Mouse (Mus musculus) heart, postnatal 4 days (tissue): ENCODE results near the gene T2. TPM values are rescaled to one million over a fixed set of nuclear protein-coding genes. Genes with fewer than 3 reads are reported as not detected.
"Not testable (repeated sequence)": the region's sequence is repeated elsewhere in the genome, so short reads cannot be mapped to it uniquely, and the experiment has no call there.

ENCODE experiments used
- DNase-seq: peaks from one replicate; pipeline ENCODE4 v3.0.0; 2021
- total RNA-seq, 2 experiments: library from RNA; stranded (reverse); gene quantifications; 2 replicates each; pipeline ENCODE4 v1.2.3; 2021

T2 gene
- total RNA-seq, 2 experiments from 2014 or later, result 0.48 to 0.56 TPM

- no peak for DNase-seq
Measured at GRCm38 (mm10) chr17:8367514-8368480, 12.0 kb downstream of the T2 start.

- DNase-seq, result no peak
Measured at GRCm38 (mm10) chr17:8368570-8368969, 12.8 kb downstream of the T2 start.

DNA sequence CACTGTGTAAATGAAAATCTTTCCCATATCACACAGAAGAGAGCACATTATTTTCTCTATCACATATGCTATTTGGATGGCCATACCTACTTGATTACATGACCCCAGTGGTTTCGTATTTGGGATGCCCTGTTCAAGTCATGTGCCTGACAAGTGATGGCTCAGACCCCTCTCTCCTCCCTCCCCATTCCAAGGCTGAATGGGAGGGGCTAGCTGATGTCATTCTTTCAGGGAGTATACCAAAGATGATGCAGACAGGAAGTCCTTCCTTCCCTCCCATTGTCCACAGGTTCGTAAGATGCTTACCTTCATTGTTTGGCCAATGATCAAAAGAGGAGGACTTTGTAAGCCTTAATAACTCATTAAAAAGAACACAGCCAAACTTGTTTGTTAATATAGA is 13.4 kb downstream of the T2 start:
- no peak for DNase-seq

GRCm38 (mm10) chr17:8370634-8371229 is 14.9 kb downstream of the T2 start:
- DNase-seq, result no peak

DNA sequence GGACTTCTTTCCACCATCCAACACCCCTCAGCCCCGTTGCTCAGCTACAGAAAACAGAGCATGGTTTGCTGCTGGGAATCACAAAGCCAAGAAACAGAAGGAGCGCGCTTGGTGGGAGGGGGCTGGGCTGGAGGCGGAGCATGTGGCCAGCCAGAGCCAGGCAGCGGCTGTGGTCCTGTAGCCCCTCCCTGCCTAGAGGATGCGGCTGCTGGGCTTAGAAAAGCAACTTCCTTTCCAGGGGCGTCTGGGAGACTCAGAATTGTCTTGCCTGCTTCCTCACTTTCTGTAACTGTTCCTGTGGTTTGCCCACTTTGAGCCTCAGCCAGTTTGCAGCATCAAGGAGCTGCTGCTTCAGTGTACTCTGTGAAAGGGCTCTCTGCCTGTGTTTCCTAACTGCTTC is 16.0 kb downstream of the T2 start:
- peak; percentile 72 for DNase-seq

GRCm38 (mm10) chr17:8372286-8373046 is 16.7 kb downstream of the T2 start:
- DNase-seq, result peak; percentile 86

DNA sequence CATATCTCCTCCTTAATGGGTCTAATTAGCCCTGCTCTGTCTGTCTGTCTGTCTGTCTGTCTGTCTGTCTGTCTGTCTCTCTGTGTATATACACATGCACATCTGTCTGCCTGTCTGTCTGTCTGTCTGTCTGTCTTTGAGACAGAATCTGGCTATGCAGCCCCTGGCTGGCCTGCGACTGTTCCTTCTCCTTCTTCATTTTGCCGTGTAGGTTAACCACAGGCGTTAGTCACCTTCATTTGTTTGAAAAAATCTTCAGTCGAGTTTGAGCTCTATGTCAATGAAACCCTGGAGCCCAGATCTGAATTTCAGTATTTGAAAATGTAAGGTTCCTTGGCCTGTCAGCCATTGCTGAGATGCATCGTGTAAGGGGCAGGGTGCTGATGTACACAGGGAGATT is 21.5 kb downstream of the T2 start:
- DNase-seq, result no peak

DNA sequence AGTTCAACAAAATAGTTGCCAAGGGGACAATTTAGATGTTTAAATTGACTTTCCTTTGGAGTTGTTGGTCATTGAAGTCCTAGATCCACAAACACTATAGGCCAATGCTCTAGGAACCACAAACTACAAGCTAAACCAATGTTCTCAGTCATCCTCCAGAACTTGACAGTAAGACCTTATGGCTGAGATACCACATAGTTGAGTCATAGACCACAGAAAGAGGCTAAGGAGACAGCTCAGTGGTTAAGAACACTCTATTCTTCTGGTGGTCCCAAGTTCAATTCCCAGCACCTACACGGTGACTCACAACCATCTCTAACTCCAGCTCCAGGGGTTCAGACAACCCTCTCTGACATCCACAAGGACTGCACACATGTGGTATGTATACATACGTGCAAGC is 29.6 kb downstream of the T2 start:
- DNase-seq, result no peak

DNA sequence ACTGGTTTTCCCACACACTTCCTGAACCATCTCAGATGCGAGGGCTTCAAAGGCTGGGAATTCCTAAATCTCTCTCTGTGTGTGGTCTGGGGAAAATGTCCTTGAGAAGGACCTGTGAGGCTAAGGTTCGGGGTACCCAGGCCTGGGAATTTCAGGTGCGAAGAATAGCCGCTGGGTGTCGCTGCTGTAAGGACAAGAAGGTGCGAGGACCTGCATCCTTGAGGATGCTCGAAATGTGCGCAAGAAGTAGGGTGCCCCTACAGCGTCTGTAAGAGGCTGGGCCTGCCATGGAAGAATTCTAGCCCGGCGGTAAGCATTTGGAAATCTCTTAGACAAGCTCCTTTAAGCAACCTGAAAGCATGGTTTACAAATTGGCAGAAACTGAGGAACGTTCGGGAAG is 32.7 kb downstream of the T2 start:
- peak; percentile 33 for DNase-seq

DNA sequence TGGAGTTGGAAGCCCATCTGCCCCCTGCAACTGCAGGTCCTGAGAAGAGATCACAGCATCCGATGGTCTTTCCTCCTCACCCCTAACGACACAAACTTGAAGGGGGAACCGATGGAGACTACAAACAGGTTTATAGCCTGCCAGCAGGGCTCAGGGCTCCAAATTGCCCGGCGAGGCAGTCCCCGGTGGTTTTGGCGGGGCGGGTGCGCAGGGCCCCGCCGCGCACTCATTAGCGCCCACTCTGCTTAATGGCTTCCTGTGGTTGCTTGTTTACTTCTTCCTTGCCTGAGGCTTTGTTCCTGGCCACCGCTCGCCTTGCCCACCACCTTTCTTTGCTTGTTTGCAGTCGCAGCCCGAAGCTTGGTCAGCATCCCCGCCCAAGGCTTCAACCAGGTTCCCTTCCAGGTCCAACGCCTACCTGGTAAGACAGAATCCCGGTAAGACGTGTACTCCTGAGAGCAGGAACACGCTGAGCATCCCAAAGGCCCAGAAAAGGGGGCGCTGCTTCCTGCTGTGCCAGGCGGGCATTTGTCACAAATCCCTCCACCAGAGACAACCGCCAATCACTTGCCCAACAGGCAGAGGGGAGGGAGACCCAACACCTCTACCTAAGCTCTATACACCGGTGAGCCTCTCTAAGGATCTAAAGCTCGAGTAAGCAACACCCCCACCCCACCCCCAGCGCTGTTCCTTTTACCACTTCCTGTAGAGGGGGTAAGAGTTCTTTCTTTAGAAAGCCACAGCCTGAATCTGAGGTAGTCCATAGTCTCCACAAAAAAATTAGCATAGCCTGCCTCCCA is 33.4 kb downstream of the T2 start:
- no peak for DNase-seq

DNA sequence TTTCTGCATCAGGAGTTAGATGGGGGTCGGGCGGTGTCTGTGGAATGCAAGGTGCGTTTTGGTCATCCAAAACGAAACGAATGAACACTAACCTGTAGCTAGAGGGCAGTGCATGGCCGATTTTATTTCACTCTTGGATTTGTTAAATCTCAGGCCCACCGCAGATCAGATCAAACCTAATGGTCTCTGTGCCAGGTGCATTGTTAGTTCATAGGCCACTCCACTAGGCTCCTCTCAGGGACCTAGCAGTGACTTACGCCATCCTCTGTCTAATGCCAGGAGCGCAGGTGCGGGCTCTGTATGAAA is 34.0 kb downstream of the T2 start:
- DNase-seq, result no peak

DNA sequence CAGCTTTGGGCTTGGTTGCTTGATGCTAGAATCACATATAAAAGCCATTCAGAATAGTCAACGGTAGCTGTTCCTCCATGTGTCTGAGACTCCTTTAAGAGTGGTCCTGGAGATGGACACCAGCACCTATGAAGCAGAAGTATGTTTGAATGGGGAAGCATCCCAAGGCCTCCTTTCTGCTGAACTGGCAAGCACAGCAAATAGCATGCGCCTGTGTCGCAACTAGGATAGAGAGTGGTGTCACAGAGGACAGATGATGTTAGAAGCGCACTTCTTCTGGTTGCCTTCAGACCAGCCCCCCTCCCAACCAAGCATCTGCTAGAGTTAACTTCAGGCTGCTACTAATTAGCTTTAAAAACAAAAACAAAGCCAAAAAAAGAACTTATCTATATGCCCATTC is 34.7 kb downstream of the T2 start:
- no peak for DNase-seq

- DNase-seq, result no peak
Measured at GRCm38 (mm10) chr17:8396371-8396770, 40.6 kb downstream of the T2 start.

DNA sequence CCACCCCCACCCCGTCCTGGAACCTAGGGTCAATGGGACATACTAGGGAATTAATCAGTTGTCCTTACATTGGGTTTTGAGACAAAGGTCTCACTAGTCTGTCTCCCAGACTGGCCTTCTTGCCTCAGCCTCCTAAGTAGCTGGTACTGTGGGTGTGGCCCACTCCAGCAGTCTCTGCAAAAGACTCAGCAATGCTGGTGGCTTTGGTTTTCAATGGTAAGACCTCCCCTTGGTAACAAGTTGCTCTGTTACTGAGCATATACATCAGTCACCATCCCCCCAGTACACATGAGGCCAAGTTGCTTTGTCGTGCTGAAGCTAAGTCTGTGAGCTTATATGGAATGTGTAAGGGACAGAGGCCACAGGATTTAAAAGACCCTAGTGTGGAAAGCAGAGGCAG is 42.2 kb downstream of the T2 start:
- no peak for DNase-seq

GRCm38 (mm10) chr17:8403932-8404331 is 48.1 kb downstream of the T2 start:
- DNase-seq, result not testable (repeated sequence)

DNA sequence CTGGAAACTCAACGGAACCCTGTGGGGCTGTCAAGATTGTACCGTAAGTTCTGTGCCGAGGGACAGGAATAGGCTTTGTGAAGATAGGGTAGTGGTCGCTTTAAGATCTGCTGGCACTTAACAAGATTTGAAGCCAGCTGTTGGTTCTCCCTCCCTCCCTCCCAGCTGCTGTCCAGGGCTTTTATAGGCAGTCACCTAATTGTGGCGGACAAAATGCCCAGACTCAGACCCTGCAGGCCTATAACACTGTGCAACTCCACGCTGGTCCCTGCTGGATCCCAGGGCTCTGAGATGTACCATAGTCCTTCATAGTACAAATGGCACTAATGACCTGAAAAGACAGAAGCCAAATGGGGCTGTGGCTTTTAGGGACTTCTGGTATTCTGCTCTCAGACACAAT is 50.5 kb downstream of the T2 start:
- no peak for DNase-seq

- not testable (repeated sequence) for DNase-seq
Measured at GRCm38 (mm10) chr17:8408002-8408401, 52.2 kb downstream of the T2 start.

DNA sequence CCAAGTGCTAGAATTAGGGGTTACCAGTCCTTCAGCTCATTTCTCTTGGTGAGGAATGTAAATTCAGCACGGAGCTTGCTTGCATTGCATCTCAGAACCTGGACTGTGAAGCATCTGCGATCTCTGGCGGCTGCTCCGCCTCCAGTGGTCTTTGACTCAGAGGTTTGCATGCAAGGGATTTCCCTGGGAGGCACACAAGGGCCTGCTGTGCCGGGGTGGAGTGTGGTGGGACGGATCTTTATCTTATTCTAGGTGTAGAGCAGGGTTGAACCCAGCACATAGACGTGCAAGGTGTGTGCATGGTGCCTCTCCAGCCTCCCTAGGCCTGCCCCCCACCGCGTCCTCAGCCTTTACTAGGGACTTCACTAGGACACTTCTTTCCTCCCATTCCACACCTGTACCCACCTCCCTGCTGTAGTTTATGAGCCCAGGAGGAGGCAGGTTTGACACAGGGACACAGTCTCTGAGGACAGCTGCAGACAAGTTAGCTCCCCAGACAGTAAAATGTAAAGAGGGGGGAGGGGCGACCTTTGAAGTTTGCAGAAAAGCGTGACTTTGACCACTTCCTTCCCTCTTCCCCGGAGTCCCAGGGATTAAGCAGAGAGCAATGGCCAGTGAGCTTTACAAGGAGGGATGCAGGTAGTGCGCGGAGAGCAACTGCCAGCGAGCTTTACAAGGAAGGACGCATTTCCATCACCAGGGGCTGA is 53.0 kb downstream of the T2 start:
- DNase-seq, result no peak

- no peak for DNase-seq
Measured at GRCm38 (mm10) chr17:8410330-8410729, 54.5 kb downstream of the T2 start.

- DNase-seq, result no peak
Measured at GRCm38 (mm10) chr17:8413656-8414055, 57.9 kb downstream of the T2 start.

GRCm38 (mm10) chr17:8415533-8415932 is 59.7 kb downstream of the T2 start:
- peak; percentile 12 for DNase-seq

DNA sequence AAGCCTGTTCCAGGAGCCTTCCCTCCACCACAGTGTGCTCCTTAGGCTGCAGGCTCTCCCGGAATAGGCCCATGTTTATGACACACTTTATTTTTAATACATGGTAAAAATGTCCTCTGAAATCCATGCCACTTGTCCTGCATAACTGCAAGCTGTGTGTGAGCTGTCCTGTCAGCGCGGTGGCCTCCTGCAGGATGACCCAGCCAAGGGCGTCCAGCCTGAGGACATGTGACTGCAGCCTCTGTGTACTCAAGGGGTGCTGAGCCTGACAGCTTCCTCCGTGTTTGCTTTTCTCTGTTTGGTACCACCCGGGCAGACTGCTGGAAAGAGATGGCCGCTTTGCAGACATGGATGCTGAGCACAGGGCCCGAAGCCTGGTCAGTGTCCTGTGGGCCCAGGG is 61.1 kb downstream of the T2 start:
- peak; percentile 70 for DNase-seq
